In the genomic region with DNA sequence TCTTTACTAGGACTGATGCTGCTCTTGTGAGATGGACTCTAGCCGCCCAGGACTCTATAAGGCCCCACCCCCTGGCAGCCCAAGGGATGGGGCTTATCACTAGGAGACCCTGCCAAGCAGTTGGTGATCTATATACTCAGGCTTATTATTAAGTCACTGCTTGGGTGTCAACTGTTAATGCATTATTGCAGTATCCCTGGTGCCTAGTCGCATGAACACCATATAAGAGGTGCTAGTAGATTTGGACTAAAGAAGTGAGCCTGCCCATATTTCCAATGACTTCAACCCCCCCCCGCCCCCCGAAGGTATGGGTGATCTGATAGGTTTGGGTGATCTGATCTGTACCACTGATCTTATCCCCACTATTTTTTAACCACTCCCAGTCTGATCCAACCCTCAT, we compare ENCODE assay signal across 15 mouse cellular contexts. TPM values are rescaled to one million over a fixed set of nuclear protein-coding genes. Genes with fewer than 3 reads are reported as not detected.
DNase-seq lines count a peak whose midpoint lies in the region; TF ChIP-seq lines count a peak whose summit lies in the region.
"Had no signal": no experiment of that assay in that cellular context is flagged by ENCODE, and none has a peak within 500 bp of the region (broad histone marks: within the 10 kb centered on the region; RNA-seq: fewer than 3 reads in every experiment).

Tmem56 (minus strand) TSS at position 101 of the 400 bp plus-strand sequence.

- no peak for DNase-seq in gastrocnemius, adult 2 months
- no peak for DNase-seq in gastrocnemius, postnatal 14 days
- no peak for DNase-seq in adrenal gland, adult 8-10 months
- no peak for DNase-seq in gastrocnemius, postnatal 25 days
- DNase-seq in limb, embryonic 10.5 days (ENCODE audit: low spot score), result peak; percentile 2
- DNase-seq in lung, postnatal 14 days, result no peak
- no peak for DNase-seq in yolk sac, embryonic 10.5 days (ENCODE audit: low spot score)
- DNase-seq in cerebellum, adult 9-11 months, result no peak
- DNase-seq: B cell, adult 2 months; cerebellum, adult 11-12 months; lung, postnatal 36 days; right cerebral cortex, postnatal 14 days; thymus, postnatal 4 days had no signal

- no peak for TF ChIP-seq CTCF in gastrocnemius, adult 2 months (IDR thresholded peaks at IDR 0.05)

- no peaks in the 10 kb centered on the region for H3K36me3 ChIP-seq in limb, embryonic 10.5 days
- H3K36me3 ChIP-seq: forebrain, embryonic 15.5 days; hindbrain, embryonic 10.5 days had no signal

- H3K4me1 ChIP-seq in limb, embryonic 10.5 days, result no peaks in the 10 kb centered on the region
- H3K4me1 ChIP-seq: forebrain, embryonic 15.5 days; hindbrain, embryonic 10.5 days had no signal

- H3K4me3 ChIP-seq in gastrocnemius, adult 2 months, result no peak within 1 kb of the TSS
- H3K4me3 ChIP-seq in limb, embryonic 10.5 days, result no peak within 1 kb of the TSS
- H3K4me3 ChIP-seq: forebrain, embryonic 15.5 days; hindbrain, embryonic 10.5 days had no signal

- no peaks in the 10 kb centered on the region for H3K9me3 ChIP-seq in limb, embryonic 10.5 days (replicated peaks)
- H3K9me3 ChIP-seq: forebrain, embryonic 15.5 days; hindbrain, embryonic 10.5 days had no signal

- H3K27ac ChIP-seq in gastrocnemius, adult 2 months, result no peak within 1 kb of the TSS
- H3K27ac ChIP-seq in limb, embryonic 10.5 days, result no peak within 1 kb of the TSS
- H3K27ac ChIP-seq: forebrain, embryonic 15.5 days; hindbrain, embryonic 10.5 days had no signal

- intact Hi-C loops in gastrocnemius, adult 2 months (cut with DNase I), result no loop called here
- intact Hi-C loops in gastrocnemius, postnatal 14 days (cut with DNase I; ENCODE audit: low total_unique reads), result no loop called here

- 88% methylated on average over 4 of the region's 4 CpGs for WGBS in limb, embryonic 10.5 days

- H3K27me3 ChIP-seq in limb, embryonic 10.5 days (ENCODE audit: low read depth, poor library complexity, severe bottlenecking), result no peaks in the 10 kb centered on the region
- H3K27me3 ChIP-seq: forebrain, embryonic 15.5 days had no signal

RNA-seq across cellular contexts. Expression of gene Tmem56, which starts in this region (rescaled TPM):
- 10 to 100 TPM; 44.5 to 47.4 TPM for total RNA-seq in gastrocnemius, adult 2 months (2021)
- total RNA-seq in gastrocnemius, postnatal 14 days (2021), result 1 to 10 TPM; 9.4 to 9.5 TPM
- 10 to 100 TPM; 43.3 to 76.1 (median 62.1) TPM for total RNA-seq in adrenal gland, adult 8-10 months (2022)
- total RNA-seq in gastrocnemius, postnatal 25 days (2021), result 10 to 100 TPM; 19.3 to 25.8 TPM
- polyA plus RNA-seq in limb, embryonic 10.5 days (2016; fragmentation: Nextera tagmentation; extraction: Ambion mirVana), result 0.96 and 1.0 TPM in 2 replicates
